Mouse (Mus musculus): Measurements from ENCODE around the gene Ppp1r21. TPM values are rescaled to one million over a fixed set of nuclear protein-coding genes. Genes with fewer than 3 reads are reported as not detected.

Gene Ppp1r21
- polyA plus RNA-seq, 1 experiment, result 47.7 TPM

- peaks cover 3% of the 10 kb centered on the region for H3K36me3 ChIP-seq (ENCODE audit: control insufficient read depth, insufficient read depth, low read length)
- 86% methylated on average over 15 of the region's 15 CpGs for WGBS
- no peaks in the 10 kb centered on the region for H3K4me1 ChIP-seq (ENCODE audit: control insufficient read depth, insufficient read depth, low read length)
- no peak for DNase-seq
- no peak overlapping the region for H3K4me3 ChIP-seq (ENCODE audit: insufficient read depth, low read depth, low read length)
- TF ChIP-seq POLR2A (IDR thresholded peaks at IDR 0.05; ENCODE audit: low read depth, low read length), result no peak
- TF ChIP-seq CTCF (conservative IDR thresholded peaks at IDR 0.05; ENCODE audit: insufficient read depth, insufficient read length, low read depth, low read length), result no peak
- H3K27me3 ChIP-seq (replicated peaks; ENCODE audit: control insufficient read depth, insufficient read depth, low read length), result no peaks in the 10 kb centered on the region
- H3K27ac ChIP-seq (ENCODE audit: insufficient read depth, low read depth, low read length), result no peak overlapping the region
These were observed 57.5 kb downstream of the Ppp1r21 start for GRCm38 (mm10) chr17:88587371-88587770.

- 95% methylated on average over 8 of the region's 8 CpGs for WGBS
- Histone ChIP-seq H3K27me3 (replicated peaks; ENCODE audit: control insufficient read depth, insufficient read depth, low read length) (no peaks in the 10 kb centered on the region), H3K4me1 (ENCODE audit: control insufficient read depth, insufficient read depth, low read length) (no peaks in the 10 kb centered on the region), H3K4me3 (ENCODE audit: insufficient read depth, low read depth, low read length) (no peak overlapping the region), H3K27ac (ENCODE audit: insufficient read depth, low read depth, low read length) (no peak overlapping the region), H3K36me3 (ENCODE audit: control insufficient read depth, insufficient read depth, low read length) (peaks cover 3% of the 10 kb centered on the region)
- TF ChIP-seq POLR2A (IDR thresholded peaks at IDR 0.05; ENCODE audit: low read depth, low read length), result no peak
- no peak for TF ChIP-seq CTCF (conservative IDR thresholded peaks at IDR 0.05; ENCODE audit: insufficient read depth, insufficient read length, low read depth, low read length)
- no peak for DNase-seq
These were observed 58.3 kb downstream of the Ppp1r21 start for GRCm38 (mm10) chr17:88588228-88588627.

- Histone ChIP-seq H3K36me3 (ENCODE audit: control insufficient read depth, insufficient read depth, low read length) (peaks cover 3% of the 10 kb centered on the region; the same call in 1 of the 2 replicates), H3K4me3 (ENCODE audit: insufficient read depth, low read depth, low read length) (no peak overlapping the region), H3K4me1 (ENCODE audit: control insufficient read depth, insufficient read depth, low read length) (no peaks in the 10 kb centered on the region), H3K27ac (ENCODE audit: insufficient read depth, low read depth, low read length) (no peak overlapping the region), H3K27me3 (replicated peaks; ENCODE audit: control insufficient read depth, insufficient read depth, low read length) (no peaks in the 10 kb centered on the region)
- no peak for DNase-seq
- 73% methylated on average over 6 of the region's 6 CpGs for WGBS
- TF ChIP-seq POLR2A (IDR thresholded peaks at IDR 0.05; ENCODE audit: low read depth, low read length) (no peak), CTCF (conservative IDR thresholded peaks at IDR 0.05; ENCODE audit: insufficient read depth, insufficient read length, low read depth, low read length) (no peak)
These were observed 60.3 kb downstream of the Ppp1r21 start for GRCm38 (mm10) chr17:88590251-88590650.

- H3K27me3 ChIP-seq (replicated peaks; ENCODE audit: control insufficient read depth, insufficient read depth, low read length), result no peaks in the 10 kb centered on the region
- 72% methylated on average over 4 of the region's 4 CpGs for WGBS
These were observed 65.2 kb downstream of the Ppp1r21 start for GRCm38 (mm10) chr17:88595071-88595470.

GRCm38 (mm10) chr17:88596068-88596467, 66.2 kb downstream of the Ppp1r21 start:
- no peak for DNase-seq
- H3K27me3 ChIP-seq (replicated peaks; ENCODE audit: control insufficient read depth, insufficient read depth, low read length), result no peaks in the 10 kb centered on the region
- H3K27ac ChIP-seq (ENCODE audit: insufficient read depth, low read depth, low read length), result no peak overlapping the region
- TF ChIP-seq POLR2A (IDR thresholded peaks at IDR 0.05; ENCODE audit: low read depth, low read length) (no peak), CTCF (conservative IDR thresholded peaks at IDR 0.05; ENCODE audit: insufficient read depth, insufficient read length, low read depth, low read length) (no peak)
- WGBS, result 87% methylated on average over 4 of the region's 4 CpGs
- no peaks in the 10 kb centered on the region; the same call in 1 of the 2 replicates for H3K36me3 ChIP-seq (ENCODE audit: control insufficient read depth, insufficient read depth, low read length)
- no peak overlapping the region for H3K4me3 ChIP-seq (ENCODE audit: insufficient read depth, low read depth, low read length)
- peaks cover 3% of the 10 kb centered on the region; the same call in 1 of the 2 replicates for H3K4me1 ChIP-seq (ENCODE audit: control insufficient read depth, insufficient read depth, low read length)

More at GRCm38 (mm10) chr17:88595071-88595470, 65.2 kb downstream of the Ppp1r21 start:
- DNase-seq, result no peak
- H3K27ac ChIP-seq (ENCODE audit: insufficient read depth, low read depth, low read length), result no peak overlapping the region
- peaks cover 3% of the 10 kb centered on the region; the same call in 1 of the 2 replicates for H3K4me1 ChIP-seq (ENCODE audit: control insufficient read depth, insufficient read depth, low read length)
- no peaks in the 10 kb centered on the region; the same call in 1 of the 2 replicates for H3K36me3 ChIP-seq (ENCODE audit: control insufficient read depth, insufficient read depth, low read length)
- no peak overlapping the region for H3K4me3 ChIP-seq (ENCODE audit: insufficient read depth, low read depth, low read length)
- TF ChIP-seq POLR2A (IDR thresholded peaks at IDR 0.05; ENCODE audit: low read depth, low read length) (no peak), CTCF (conservative IDR thresholded peaks at IDR 0.05; ENCODE audit: insufficient read depth, insufficient read length, low read depth, low read length) (no peak)

GRCm38 (mm10) chr17:88596544-88597221, 66.8 kb downstream of the Ppp1r21 start:
- H3K36me3 ChIP-seq (ENCODE audit: control insufficient read depth, insufficient read depth, low read length), result no peaks in the 10 kb centered on the region; the same call in 1 of the 2 replicates
- peaks cover 3% of the 10 kb centered on the region; the same call in 1 of the 2 replicates for H3K4me1 ChIP-seq (ENCODE audit: control insufficient read depth, insufficient read depth, low read length)
- WGBS, result 32% methylated on average over 16 of the region's 16 CpGs
- no peaks in the 10 kb centered on the region for H3K27me3 ChIP-seq (replicated peaks; ENCODE audit: control insufficient read depth, insufficient read depth, low read length)
- TF ChIP-seq CTCF (conservative IDR thresholded peaks at IDR 0.05; ENCODE audit: insufficient read depth, insufficient read length, low read depth, low read length) (peak; percentile 90), POLR2A (IDR thresholded peaks at IDR 0.05; ENCODE audit: low read depth, low read length) (no peak)
- H3K4me3 ChIP-seq (ENCODE audit: insufficient read depth, low read depth, low read length), result peak overlapping the region; percentile 79
- H3K27ac ChIP-seq (ENCODE audit: insufficient read depth, low read depth, low read length), result peak overlapping the region; percentile 41; the same call in 1 of the 2 replicates
- DNase-seq, result no peak

- peak; percentile 82 for DNase-seq
- Histone ChIP-seq H3K4me3 (ENCODE audit: insufficient read depth, low read depth, low read length) (peak within 1 kb of the TSS; percentile 79), H3K36me3 (ENCODE audit: control insufficient read depth, insufficient read depth, low read length) (no peaks in the 10 kb centered on the region), H3K4me1 (ENCODE audit: control insufficient read depth, insufficient read depth, low read length) (peaks cover 3% of the 10 kb centered on the region; the same call in 1 of the 2 replicates), H3K27me3 (replicated peaks; ENCODE audit: control insufficient read depth, insufficient read depth, low read length) (no peaks in the 10 kb centered on the region), H3K27ac (ENCODE audit: insufficient read depth, low read depth, low read length) (peak within 1 kb of the TSS; percentile 72)
- under 1% methylated on average over 41 of the region's 41 CpGs for WGBS
- TF ChIP-seq POLR2A (IDR thresholded peaks at IDR 0.05; ENCODE audit: low read depth, low read length) (no peak), CTCF (conservative IDR thresholded peaks at IDR 0.05; ENCODE audit: insufficient read depth, insufficient read length, low read depth, low read length) (no peak)
These were observed 67.5 kb downstream of the Ppp1r21 start, which contains the start of gene Ston1 for GRCm38 (mm10) chr17:88597222-88598055. Ston1 (plus strand) TSS chr17:88597684.
